Mouse (Mus musculus) liver, adult 2 months (tissue): ENCODE measurements at regions not wholly inside any gene's neighbourhood (a gene's known extent, or its start where the extent isn't known, plus 50 kb on each side); places are given as distances from the start of the nearest gene placed in this dataset.
"Not testable (repeated sequence)": the region's sequence is repeated elsewhere in the genome, so short reads cannot be mapped to it uniquely, and the experiment has no call there.

Experiments used
- DNase-seq: peaks from one replicate; pipeline ENCODE4 v3.0.0-alpha.2; 2011; ENCODE audit warnings: low read depth, low spot score; ENCODE audit errors: extremely low read depth
- H3K27ac ChIP-seq: fragments of 200-500 bp; replicated peaks from 2 replicates; pipeline ENCODE4 v1.5.1; 2012; ENCODE audit warnings: low read depth, mild to moderate bottlenecking, control low read depth, inconsistent platforms, low read length; ENCODE audit not compliant: insufficient read depth
- H3K27me3 ChIP-seq: fragments of 200-500 bp; 2 replicates; pipeline ENCODE4 v1.6.1; 2012; ENCODE audit warnings: mild to moderate bottlenecking, moderate library complexity, low read length, inconsistent platforms; ENCODE audit not compliant: control insufficient read depth, insufficient read depth
- H3K36me3 ChIP-seq: fragments of 200-500 bp; 2 replicates; pipeline ENCODE4 v1.6.1; 2012; ENCODE audit warnings: low read length, inconsistent platforms; ENCODE audit not compliant: control insufficient read depth, insufficient read depth
- H3K4me1 ChIP-seq: fragments of 200-500 bp; 2 replicates; pipeline ENCODE4 v1.6.1; 2011; ENCODE audit warnings: low read length; ENCODE audit not compliant: control insufficient read depth, insufficient read depth
- H3K4me3 ChIP-seq: fragments of 200-500 bp; 2 replicates; pipeline ENCODE4 v1.5.1; 2011; ENCODE audit warnings: low read depth, mild to moderate bottlenecking, control low read depth, low read length, moderate library complexity; ENCODE audit not compliant: insufficient read depth
- H3K79me2 ChIP-seq: fragments of 200-500 bp; 2 replicates; pipeline ENCODE4 v1.6.1; 2012; ENCODE audit warnings: inconsistent platforms, mild to moderate bottlenecking, low read length, moderate library complexity; ENCODE audit not compliant: control insufficient read depth, insufficient read depth
- H3K9ac ChIP-seq: fragments of 200-500 bp; 2 replicates; pipeline ENCODE4 v1.6.1; 2012; ENCODE audit warnings: low read depth, mild to moderate bottlenecking, control low read depth, inconsistent platforms, low read length
- CTCF ChIP-seq: fragments of 200-500 bp; IDR thresholded peaks from 2 replicates; pipeline ENCODE4 v1.5.1; 2011; ENCODE audit warnings: low read depth, low read length, control low read depth
- POLR2A ChIP-seq: fragments of 200-500 bp; IDR thresholded peaks from 2 replicates; pipeline ENCODE4 v1.6.1; 2011; ENCODE audit warnings: low read length, control low read depth; ENCODE audit not compliant: insufficient read depth; ENCODE audit errors: extremely low read depth
- WGBS: fragments of 180-500 bp; shearing (Covaris S2); methylation state at CpG from one replicate; pipeline ENCODE4 v1.1.7; 2018; 5-methylcytosine and 5-hydroxymethylcytosine counted together

DNA sequence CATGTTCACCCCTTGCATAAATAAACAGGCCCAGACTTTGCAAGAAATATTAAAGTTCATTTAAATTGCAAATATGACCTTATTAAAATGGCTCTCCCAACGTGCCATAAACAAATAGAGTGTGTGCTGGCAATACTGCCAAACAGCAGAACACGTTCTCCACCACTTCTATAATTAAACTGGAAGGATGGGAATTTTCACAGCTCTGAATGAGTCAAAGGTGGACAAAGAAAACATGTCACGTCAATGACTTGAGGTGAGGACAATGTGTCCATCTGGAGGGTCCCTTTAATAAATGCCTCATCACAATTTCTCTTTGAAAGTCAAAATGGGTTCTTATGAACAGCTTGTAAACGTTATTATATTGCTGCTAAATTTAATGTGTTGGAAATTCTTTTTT lies 114.8 kb downstream of the Galc start:
- H3K27ac ChIP-seq, result no peak overlapping the region
- no peaks in the 10 kb centered on the region for H3K36me3 ChIP-seq
- 64% methylated on average over 4 of the region's 4 CpGs for WGBS
- no peaks in the 10 kb centered on the region for H3K4me1 ChIP-seq
- H3K27me3 ChIP-seq, result no peaks in the 10 kb centered on the region
- TF ChIP-seq POLR2A (no peak), CTCF (no peak)
- DNase-seq, result no peak
- no peaks in the 10 kb centered on the region for H3K79me2 ChIP-seq
- no peak overlapping the region for H3K4me3 ChIP-seq
- H3K9ac ChIP-seq, result no peak overlapping the region

DNA sequence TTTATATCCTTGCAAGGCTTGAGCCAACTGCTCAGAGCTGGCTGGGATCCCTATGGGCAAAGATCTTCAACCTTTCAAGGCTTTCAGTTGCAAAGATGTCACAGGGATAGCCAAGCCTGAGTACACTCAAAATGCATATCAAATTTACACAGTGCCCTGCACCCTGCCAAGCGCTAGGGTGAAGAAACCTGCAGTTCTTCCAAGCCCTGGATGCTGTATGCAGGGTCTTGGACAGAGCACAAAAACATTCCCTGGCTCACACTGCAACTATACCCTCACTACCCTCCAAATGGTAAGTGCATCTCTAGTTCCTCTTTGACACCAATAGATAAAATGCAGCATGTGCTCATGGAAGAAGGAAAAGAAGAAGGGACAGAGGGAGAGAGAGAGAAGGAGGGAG lies 116.1 kb downstream of the Galc start:
- TF ChIP-seq POLR2A, result no peak
- no peak for TF ChIP-seq CTCF
- no peaks in the 10 kb centered on the region for H3K4me1 ChIP-seq
- H3K27ac ChIP-seq, result no peak overlapping the region
- no peaks in the 10 kb centered on the region for H3K27me3 ChIP-seq
- H3K9ac ChIP-seq, result no peak overlapping the region
- H3K79me2 ChIP-seq, result no peaks in the 10 kb centered on the region
- no peak overlapping the region for H3K4me3 ChIP-seq
- H3K36me3 ChIP-seq, result no peaks in the 10 kb centered on the region
- WGBS, result 78% methylated on average over 1 of the region's 1 CpGs
- no peak for DNase-seq

DNA sequence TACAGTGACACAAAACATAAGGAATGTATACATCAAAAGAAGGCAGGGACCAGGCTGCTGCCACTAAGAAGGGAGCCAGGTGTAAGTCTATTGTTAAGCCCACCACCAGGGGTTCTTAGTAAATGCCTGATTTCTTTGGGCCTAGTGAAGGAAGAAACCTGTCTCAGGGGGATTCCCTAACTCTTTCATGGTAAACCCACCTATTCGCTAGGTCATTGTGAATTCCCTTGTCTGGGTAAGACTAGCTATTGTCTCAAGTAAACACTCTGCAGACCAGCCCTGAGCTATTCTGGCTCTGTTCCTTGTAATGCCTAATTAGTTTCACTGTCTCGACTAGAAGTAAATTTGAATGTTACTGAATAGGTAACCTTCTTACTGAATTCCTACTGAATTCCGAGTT lies 119.4 kb downstream of the Galc start:
- not testable (repeated sequence) for H3K27ac ChIP-seq, H3K9ac ChIP-seq, H3K36me3 ChIP-seq, H3K4me1 ChIP-seq, H3K79me2 ChIP-seq, H3K27me3 ChIP-seq, H3K4me3 ChIP-seq, DNase-seq
- WGBS, result 76% methylated on average over 3 of the region's 3 CpGs

DNA sequence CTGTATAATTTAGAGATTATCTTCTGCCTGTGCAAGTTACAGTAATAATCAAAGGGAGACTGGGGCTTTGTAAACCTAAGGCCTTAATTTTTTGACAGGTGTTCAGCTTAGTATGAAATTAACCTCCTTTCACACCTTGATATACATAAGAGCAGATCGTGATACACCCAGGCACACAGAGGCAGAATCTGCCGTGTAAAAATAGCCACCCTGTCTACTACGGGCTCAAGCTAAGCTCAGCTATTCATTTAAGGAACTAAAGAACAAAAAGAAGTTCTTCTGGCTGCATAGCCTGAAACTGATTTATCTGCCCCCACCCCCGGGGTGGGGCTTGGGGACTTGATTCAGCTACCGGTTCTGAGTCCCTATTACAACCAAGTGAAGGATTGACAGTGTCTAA lies 128.0 kb downstream of the Galc start:
- H3K27me3 ChIP-seq, result no peaks in the 10 kb centered on the region
- no peak overlapping the region for H3K4me3 ChIP-seq
- no peaks in the 10 kb centered on the region for H3K4me1 ChIP-seq
- H3K79me2 ChIP-seq, result no peaks in the 10 kb centered on the region
- DNase-seq, result no peak
- no peak for TF ChIP-seq POLR2A
- no peak for TF ChIP-seq CTCF
- no peak overlapping the region for H3K9ac ChIP-seq
- H3K36me3 ChIP-seq, result no peaks in the 10 kb centered on the region
- H3K27ac ChIP-seq, result no peak overlapping the region
- WGBS, result 75% methylated on average over 5 of the region's 5 CpGs

DNA sequence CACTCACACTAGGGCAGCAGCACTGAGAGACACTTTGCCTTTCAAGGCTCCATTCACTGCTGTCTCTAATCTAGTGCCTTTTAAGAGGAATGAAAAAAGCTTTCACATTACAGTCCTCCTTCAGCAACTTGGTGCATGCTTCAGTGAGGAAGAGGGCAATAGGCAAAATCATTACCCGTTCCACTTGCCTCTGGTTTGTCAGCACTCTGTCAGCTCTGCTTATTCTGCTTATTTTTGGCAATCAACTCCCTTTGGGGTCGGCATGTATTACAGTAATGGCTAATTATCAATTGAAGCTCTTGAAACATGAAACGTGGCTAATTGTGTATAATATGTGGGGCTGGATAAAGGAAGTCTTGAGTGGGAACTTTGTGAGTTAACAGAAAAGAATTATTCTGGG lies 135.7 kb downstream of the Galc start:
- 67% methylated on average over 3 of the region's 3 CpGs for WGBS
- TF ChIP-seq CTCF (no peak), POLR2A (no peak)
- no peak overlapping the region for H3K27ac ChIP-seq
- no peaks in the 10 kb centered on the region for H3K36me3 ChIP-seq
- H3K9ac ChIP-seq, result no peak overlapping the region
- no peaks in the 10 kb centered on the region for H3K27me3 ChIP-seq
- H3K79me2 ChIP-seq, result no peaks in the 10 kb centered on the region
- no peaks in the 10 kb centered on the region for H3K4me1 ChIP-seq
- no peak overlapping the region for H3K4me3 ChIP-seq
- no peak for DNase-seq

DNA sequence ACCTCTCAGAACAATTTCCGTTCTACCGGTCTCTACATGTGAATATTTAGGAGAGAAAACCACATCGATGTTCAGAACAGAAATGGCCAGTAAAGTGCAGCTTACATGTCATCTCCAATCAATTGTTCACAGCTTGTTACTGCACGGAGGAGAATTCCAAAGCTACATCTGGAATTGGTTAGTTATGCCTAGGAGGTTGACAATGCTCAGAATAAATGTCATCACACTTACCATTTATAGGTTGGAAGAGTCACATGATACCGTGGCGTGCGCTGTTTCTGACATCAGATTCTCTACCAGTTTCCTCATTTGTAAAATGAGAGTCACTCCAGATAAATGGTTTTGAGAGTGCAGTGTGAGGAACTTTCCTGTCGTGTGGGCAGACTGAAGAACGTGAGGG lies 151.2 kb downstream of the Galc start:
- no peaks in the 10 kb centered on the region for H3K27me3 ChIP-seq
- H3K36me3 ChIP-seq, result no peaks in the 10 kb centered on the region
- 89% methylated on average over 9 of the region's 9 CpGs for WGBS
- no peak overlapping the region for H3K27ac ChIP-seq
- no peak for DNase-seq
- H3K79me2 ChIP-seq, result no peaks in the 10 kb centered on the region
- TF ChIP-seq POLR2A (no peak), CTCF (no peak)
- no peak overlapping the region for H3K4me3 ChIP-seq
- no peak overlapping the region for H3K9ac ChIP-seq
- no peaks in the 10 kb centered on the region for H3K4me1 ChIP-seq
